Mouse (Mus musculus): ENCODE data around the gene Ubr3.

The Ubr3 gene

GRCm38 (mm10) chr2:69897039-69897617 is at the start of gene Ubr3:
Gene Ubr3 (plus strand): TSS chr2:69897246.
- peak; percentile 89 for DNase-seq (ENCODE audit: low read depth, low spot score)

DNA sequence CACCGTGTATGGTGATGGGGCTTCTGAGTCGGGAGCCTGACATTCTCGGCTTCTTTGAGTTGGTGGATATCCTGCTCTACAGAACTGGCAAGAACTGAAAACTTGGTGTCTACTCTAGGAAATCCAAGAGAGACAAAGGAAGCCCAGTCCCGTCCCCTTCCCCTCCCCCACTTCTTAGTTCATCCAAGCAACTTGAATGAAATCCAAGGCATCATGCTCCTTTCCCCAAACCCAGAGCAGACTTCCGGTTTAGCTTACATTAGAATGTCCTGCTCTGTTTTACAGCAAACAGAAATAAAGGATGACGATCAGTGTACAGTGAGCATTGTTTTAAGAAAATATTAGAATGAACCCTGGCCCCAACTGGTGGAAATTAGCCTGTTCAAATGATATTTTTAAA is 47.8 kb upstream of the Ubr3 start:
- no peak for DNase-seq (ENCODE audit: low read depth, low spot score)

DNA sequence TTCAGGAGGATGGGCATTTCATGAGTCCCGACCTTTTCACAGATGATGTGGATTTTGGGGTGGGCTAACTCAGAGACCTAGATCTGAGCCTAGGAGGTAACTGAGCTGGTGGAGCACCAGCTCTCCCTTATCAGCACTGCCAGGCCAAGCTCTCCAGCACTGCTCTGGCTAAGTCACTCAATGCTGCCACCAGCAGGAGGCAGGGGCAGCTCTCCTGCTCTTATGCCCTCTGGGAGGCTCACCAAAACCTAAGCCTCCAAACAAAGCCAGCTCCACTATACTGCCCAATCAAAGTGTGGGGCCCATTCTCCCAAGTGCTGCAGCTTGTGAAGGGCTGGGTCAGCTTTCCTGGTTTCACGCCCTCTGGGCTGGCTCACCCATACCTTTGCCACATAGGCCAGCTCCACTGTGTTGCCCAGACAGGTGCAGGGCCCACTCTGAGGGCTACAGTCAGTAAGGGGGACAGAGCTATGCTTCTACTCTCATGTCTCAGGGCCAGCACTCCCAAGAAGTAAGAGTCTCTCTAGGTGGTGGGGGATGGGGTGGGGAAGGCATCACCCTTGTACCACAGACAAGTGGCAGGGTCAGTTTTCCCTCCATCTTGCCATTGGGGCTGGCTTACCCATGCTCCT is 45.5 kb upstream of the Ubr3 start:
- no peak for DNase-seq (ENCODE audit: low read depth, low spot score)

- no peak for DNase-seq (ENCODE audit: low read depth, low spot score)
Measured at GRCm38 (mm10) chr2:69856392-69856791, 40.7 kb upstream of the Ubr3 start.

DNA sequence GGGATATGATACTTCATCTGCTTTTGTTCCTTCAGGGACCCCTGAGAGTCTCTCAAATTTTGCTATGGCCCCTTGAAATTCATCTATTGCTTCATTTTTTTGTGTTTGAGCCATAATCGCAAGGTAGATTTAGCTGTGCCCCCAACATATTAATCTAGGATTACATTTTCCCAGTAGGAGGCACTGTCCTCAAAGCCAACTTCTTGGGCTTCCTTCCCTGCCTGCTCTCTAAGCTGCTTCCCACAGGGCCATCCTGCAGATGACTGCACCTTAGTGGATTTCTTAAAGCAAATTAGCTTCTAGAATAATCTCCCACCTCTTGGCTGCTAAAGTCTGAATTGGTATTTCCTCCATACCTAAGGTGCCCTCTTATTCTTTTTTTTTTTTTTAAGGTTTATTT is 39.2 kb upstream of the Ubr3 start:
- DNase-seq (ENCODE audit: low read depth, low spot score), result no peak

DNA sequence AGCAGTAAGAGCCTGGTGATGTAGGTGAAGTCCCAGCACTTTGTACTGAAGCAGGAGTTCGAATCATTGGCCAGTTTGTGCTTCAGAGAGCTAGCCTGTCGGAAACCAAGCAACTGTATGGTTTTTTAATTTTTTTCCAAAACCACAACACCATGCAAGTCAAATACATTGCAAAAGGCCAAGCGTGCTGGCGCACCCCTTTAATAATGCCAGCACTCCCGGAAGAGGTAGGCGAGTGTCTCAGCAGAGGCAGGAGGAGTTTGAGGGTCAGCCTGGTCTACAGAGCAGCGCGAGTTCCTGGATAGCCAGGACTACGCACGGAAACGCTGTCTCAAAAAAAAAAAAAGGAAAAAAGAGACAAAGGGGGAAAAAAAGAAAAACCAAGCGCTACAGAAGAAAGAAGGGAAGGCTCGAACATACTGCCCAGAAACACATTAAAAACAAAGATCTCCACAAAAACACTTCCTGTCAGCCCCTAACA is 36.0 kb upstream of the Ubr3 start:
- DNase-seq (ENCODE audit: low read depth, low spot score), result no peak

DNA sequence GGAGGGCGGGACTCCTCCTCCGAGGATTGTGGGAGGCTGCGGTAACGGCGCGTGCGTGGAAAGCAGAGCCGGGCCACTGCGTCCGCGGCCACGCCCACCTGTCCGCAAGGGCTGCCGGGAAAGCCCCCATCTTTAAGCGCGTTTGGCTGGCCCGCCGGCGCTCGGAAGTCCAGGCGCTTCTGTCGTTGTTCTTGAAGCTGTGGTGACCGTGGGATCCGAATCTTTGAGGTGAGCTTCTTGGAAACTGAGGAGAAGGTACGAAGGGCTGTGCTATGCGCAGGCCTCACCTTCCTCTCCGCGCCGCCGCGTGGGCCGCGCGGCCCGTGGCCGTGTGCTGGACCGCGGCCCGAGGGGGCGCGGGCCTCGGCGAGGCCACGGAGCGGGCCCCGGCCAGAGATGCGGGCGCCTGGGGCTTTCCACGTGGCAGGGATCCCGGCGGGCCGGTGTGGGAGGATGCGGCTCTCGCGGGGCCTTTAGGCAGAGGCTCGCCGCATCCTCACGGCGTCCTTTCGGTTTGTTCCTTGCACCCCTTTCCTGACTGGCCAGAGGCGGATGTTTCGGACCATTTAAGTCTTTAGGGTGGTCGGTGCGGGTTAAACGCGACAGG is 35.5 kb upstream of the Ubr3 start, which contains the start of gene Ssb:
Ssb (plus strand) TSS at position 78 of the 607 bp plus-strand sequence.
- peak; percentile 91 for DNase-seq (ENCODE audit: low read depth, low spot score)

DNA sequence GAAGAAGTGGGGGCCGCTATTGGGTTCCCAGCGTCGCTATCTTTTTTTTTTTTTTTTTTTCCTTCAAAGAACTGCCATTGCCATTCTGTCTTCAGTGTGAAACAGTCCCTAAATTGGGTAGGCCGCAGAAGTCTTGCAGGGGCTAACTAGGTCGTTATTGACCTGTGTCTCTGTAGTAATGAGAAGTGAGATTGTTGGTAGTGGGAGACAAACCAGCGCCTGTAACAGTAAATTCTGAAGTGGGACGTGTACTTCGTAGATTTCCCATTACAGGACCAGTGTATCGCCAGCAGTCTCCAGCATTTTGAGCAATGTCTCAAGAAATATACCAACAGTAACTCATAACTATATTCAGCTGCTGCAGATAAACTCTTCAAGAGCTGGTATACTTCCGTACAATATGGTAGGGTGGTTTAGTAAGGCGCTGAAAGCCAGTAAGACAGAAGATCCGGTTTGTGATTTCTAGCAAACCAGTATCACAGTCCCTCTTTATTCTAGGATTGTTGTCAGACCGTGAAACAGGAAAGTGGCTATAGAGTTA is 34.9 kb upstream of the Ubr3 start:
- DNase-seq (ENCODE audit: low read depth, low spot score), result no peak

DNA sequence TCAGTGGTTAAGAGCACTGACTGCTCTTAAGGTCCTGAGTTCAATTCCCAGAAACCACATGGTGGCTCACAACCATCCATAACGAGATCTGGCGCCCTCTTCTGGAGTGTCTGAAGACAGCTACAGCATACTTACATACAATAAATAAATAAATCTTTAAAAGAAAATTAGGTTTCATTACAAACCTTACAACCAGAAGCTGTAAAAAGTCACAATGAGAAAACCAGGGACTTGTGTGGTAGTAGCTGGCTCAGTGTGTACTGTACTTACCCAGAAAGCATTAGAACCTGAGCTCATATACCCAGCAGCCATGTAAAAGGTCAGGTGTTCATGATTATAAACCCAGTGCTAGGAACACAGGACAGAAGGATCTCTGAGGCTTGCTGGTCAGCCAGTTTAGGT is 13.1 kb upstream of the Ubr3 start:
- no peak for DNase-seq (ENCODE audit: low read depth, low spot score)

- no peak for DNase-seq (ENCODE audit: low read depth, low spot score)
Measured at GRCm38 (mm10) chr2:69884581-69884980, 12.5 kb upstream of the Ubr3 start.

DNA sequence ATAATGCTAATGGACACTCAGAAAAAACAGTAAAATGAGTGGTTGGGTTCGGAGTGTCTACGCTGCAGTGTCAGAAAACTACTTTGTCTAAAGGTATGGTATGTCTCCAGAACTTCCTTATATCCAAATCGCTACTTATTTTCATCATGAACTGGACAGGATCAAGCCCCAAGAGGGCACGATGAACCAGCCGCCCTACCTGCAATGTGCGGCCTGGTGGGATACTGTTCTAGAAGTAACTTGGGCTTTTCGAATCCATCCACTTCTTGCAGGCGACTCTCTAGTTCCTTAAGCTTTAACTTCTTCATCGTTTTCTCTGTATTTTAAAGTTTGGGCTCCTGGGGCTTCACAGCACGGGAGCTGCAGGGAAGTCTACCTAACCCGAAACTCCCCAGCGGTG is 12.0 kb upstream of the Ubr3 start:
- DNase-seq (ENCODE audit: low read depth, low spot score), result no peak

- DNase-seq (ENCODE audit: low read depth, low spot score), result peak; percentile 74
Measured at GRCm38 (mm10) chr2:69885451-69886305, 11.4 kb upstream of the Ubr3 start, which contains the start of gene Mettl5. Gene Mettl5 (minus strand): TSS chr2:69885615.

GRCm38 (mm10) chr2:69888957-69889356 is 8.1 kb upstream of the Ubr3 start:
- DNase-seq (ENCODE audit: low read depth, low spot score), result no peak

- DNase-seq (ENCODE audit: low read depth, low spot score), result no peak
Measured at GRCm38 (mm10) chr2:69890843-69891242, 6.2 kb upstream of the Ubr3 start.

DNA sequence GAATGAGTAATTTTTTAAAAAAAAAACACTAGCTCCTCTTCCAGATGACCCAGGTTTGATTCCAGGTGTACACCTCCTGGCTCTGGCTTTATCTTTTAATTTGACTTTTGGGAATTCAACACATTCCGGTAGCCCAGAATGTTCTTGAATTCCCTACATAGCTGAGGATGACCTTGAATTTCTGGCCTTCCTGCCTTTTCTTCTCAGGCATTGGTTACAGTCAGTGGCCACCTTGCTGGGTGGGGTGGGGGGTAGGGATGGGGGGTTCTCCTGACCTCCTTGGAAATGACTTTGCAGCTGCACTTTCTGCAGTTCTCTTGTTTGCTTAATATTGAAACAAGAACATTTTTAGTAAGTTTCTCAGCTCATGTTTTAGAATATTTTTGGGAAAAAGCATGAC is 3.9 kb upstream of the Ubr3 start:
- DNase-seq (ENCODE audit: low read depth, low spot score), result no peak

DNA sequence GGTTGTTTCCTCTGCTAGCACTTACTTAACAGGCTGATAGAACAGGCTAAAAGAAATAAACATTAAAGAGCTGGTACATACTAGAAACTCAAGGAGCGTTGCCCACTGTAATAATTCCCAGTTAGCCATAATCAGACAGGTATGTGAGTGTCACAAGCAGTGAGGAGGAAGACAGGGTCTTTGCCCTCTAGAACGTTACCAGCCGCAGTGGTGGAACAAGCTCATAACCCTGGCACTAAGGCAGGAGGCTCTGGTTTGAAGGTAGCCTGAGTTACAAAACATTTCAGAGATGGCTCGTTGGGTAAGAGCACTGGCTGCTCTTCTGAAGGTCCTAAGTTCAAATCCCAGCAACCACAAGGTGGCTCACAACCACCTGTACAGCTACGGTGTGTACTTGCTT is 3.2 kb upstream of the Ubr3 start:
- DNase-seq (ENCODE audit: low read depth, low spot score), result no peak

DNA sequence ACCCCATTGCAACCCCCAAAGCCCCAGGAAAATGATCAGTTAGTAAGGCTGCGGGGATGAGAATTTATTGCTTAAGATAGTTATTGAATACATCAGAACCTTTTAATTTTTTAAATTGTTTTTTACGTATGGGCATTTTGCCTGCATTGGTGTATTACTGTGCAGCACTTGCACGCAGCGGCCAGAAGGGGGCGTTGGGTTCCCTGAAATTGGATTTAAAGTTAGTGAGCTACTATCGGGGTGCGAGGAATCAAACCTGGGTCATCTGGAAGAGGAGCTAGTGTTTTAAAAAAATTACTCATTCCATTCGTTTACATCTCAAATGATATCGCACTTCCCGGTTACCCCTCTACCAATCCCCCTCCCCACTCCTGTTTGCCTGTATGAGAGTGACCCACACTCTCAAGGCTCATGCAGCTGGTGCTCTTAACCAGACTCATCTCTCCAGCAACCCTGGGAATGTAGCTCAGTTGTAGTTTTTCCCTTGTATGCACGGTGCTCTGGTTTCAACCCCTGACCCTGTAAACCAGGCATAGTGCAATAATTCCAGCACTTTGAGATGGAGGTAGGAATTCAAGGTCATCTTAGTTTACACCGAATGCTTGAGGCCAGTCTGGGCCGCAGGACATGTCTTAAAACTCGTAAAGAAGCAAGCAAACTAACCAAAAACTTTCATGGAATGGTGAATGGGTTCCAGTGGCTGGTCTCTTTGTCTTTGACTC is 1.4 kb upstream of the Ubr3 start:
- DNase-seq (ENCODE audit: low read depth, low spot score), result no peak

- no peak for DNase-seq (ENCODE audit: low read depth, low spot score)
Measured at GRCm38 (mm10) chr2:69896224-69896581, 843 bp upstream of the Ubr3 start.

DNA sequence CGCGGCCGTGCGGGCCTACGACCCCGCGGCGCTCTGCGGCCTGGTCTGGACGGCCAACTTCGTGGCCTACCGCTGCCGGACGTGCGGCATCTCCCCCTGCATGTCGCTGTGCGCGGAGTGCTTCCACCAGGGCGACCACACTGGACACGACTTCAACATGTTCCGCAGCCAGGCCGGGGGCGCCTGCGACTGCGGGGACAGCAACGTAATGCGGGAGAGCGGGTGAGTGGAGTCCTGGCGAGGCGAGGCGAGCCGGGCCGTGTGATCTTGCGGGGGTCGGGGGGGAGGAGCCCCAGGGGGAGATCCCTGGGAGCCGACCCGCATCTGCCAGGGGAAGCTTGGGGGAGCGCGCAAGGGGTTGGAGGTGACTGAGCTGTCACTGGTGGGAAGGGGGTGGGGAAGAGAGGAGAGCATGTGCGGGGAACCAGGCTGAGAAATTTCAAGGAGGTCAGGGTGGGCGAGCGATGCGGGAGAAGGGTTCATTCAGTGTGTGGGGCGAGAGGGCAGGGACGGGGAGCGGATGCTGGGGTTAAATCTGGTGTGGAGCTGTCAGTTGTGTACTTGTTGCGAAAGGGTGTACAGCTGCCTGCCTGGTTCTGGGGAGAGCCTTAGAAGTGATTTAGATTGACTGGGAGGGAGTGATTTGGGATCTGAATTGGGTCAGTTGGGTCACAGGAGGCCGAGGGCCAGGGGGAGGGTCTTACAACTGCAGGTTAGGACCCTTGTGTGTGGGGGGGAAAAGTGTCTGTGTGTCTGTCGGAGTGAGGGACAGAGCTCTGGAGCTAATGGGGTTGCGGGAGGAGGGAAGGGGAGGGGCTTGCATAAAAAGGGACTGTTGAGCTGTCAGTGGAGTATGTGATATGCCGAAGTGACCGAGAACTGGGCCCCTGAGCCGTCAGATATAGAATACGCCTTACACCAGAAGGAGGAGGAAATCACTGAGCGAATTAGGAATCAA is 851 bp downstream of the Ubr3 start:
- no peak for DNase-seq (ENCODE audit: low read depth, low spot score)

GRCm38 (mm10) chr2:69903541-69903940 is 6.5 kb downstream of the Ubr3 start:
- no peak for DNase-seq (ENCODE audit: low read depth, low spot score)

All from embryo, embryonic 11.5 days (tissue).